Mouse (Mus musculus) embryonic fibroblast, embryonic 13.5 days (primary cell): ENCODE data around the gene Tmem63a.

Experiments used
- CTCF ChIP-seq: IDR thresholded peaks from 2 replicates; pipeline ENCODE4 v1.5.1; 2011; ENCODE audit warnings: mild to moderate bottlenecking, control low read depth, low read length, moderate library complexity, borderline replicate concordance; ENCODE audit not compliant: insufficient read depth
- POLR2A ChIP-seq: IDR thresholded peaks from 2 replicates; pipeline ENCODE4 v1.6.1; 2011; ENCODE audit warnings: low read depth, mild to moderate bottlenecking, control low read depth, low read length, moderate library complexity

DNA sequence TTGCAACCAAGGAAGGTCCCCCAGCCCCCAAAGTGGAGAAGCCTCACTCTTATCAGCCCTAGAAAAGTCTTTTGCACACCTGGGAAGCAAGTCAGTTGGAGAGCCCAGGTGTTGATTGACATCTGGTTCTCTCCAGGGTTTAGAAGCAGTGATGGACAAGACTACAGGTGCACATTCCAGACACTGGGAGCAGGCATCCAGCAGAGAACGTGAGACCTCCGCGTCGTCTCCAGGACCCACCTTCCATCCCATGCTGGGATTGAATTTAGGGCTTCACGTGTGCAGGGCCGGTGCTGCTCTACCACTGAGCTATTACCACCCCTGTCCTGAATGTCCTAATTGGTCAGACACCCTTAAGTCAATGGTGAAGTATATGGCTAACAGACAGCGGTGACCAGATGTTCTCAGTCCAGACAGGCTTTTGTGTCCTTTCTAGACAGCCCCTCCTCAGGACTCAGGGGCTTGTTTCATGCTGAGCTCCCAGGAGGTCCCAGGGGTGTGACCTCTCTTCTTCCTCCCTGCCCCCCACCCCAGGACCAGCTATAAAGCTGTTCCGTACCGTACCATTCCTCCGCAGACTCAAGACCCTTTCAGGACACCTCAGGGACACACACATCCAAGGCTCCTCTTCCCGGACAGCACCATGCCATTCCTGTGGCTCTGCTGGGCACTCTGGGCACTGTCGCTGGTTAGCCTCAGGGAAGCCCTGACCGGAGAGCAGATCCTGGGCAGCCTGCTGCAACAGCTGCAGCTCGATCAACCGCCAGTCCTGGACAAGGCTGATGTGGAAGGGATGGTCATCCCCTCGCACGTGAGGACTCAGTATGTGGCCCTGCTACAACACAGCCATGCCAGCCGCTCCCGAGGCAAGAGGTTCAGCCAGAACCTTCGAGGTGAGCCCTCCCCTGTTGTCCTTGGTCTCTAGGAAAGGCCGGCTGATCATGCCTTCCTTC, 7.4 kb upstream of the Tmem63a start, which contains the start of gene Lefty1:
- TF ChIP-seq CTCF (no peak), POLR2A (no peak)
